Mouse (Mus musculus) gastrocnemius, adult 8-10 months (tissue): ENCODE results near the gene Entpd2. TPM values are rescaled to one million over a fixed set of nuclear protein-coding genes. Genes with fewer than 3 reads are reported as not detected.

ENCODE experiments used
- DNase-seq, 2 experiments: peaks; one replicate each; pipeline ENCODE4 v3.0.0; 2022; ENCODE audit warnings: low spot score in 2 of 2
- total RNA-seq, 4 experiments: library from RNA; stranded (reverse); gene quantifications; 2 replicates each; pipeline ENCODE4 v1.2.4; 2022

Gene Entpd2
- total RNA-seq = 1 to 10 TPM; 3.8 to 8.0 (median 6.2) TPM

GRCm38 (mm10) chr2:25395721-25396596, at the start of gene Entpd2:
Entpd2 (plus strand) TSS chr2:25395874.
- DNase-seq = no peak

GRCm38 (mm10) chr2:25348162-25348561, 47.5 kb upstream of the Entpd2 start:
- DNase-seq = no peak

GRCm38 (mm10) chr2:25349499-25349898, 46.2 kb upstream of the Entpd2 start:
- DNase-seq = no peak

- no peak for DNase-seq
Measured at GRCm38 (mm10) chr2:25350701-25351100, 45.0 kb upstream of the Entpd2 start.

GRCm38 (mm10) chr2:25354211-25354610, 41.5 kb upstream of the Entpd2 start:
- DNase-seq = no peak

GRCm38 (mm10) chr2:25355419-25356066, 40.1 kb upstream of the Entpd2 start:
- DNase-seq = no peak

- peak; percentile 72 to 74 for DNase-seq
Measured at GRCm38 (mm10) chr2:25356208-25357079, 39.2 kb upstream of the Entpd2 start, which contains the start of gene Dpp7. Dpp7 (minus strand) TSS chr2:25356359.

GRCm38 (mm10) chr2:25359848-25360247, 35.8 kb upstream of the Entpd2 start:
- DNase-seq = no peak

GRCm38 (mm10) chr2:25363478-25364178, 32.0 kb upstream of the Entpd2 start:
- no peak for DNase-seq

GRCm38 (mm10) chr2:25364313-25364712, 31.4 kb upstream of the Entpd2 start:
- DNase-seq = no peak

- DNase-seq = no peak
Measured at GRCm38 (mm10) chr2:25364761-25365090, 30.9 kb upstream of the Entpd2 start.

GRCm38 (mm10) chr2:25365091-25365761, 30.4 kb upstream of the Entpd2 start, which contains the start of gene Uap1l1:
Uap1l1 (minus strand) TSS chr2:25365682.
- DNase-seq = peak; percentile 67 to 80

- no peak for DNase-seq
Measured at GRCm38 (mm10) chr2:25369996-25370395, 25.7 kb upstream of the Entpd2 start.

- peak; percentile 53 to 66 for DNase-seq
Measured at GRCm38 (mm10) chr2:25371764-25372643, 23.7 kb upstream of the Entpd2 start, which contains the start of gene Sapcd2. Sapcd2 (plus strand) TSS chr2:25372321.

- DNase-seq = no peak
Measured at GRCm38 (mm10) chr2:25372644-25373391, 22.9 kb upstream of the Entpd2 start.

GRCm38 (mm10) chr2:25373431-25373830, 22.2 kb upstream of the Entpd2 start:
- no peak for DNase-seq

- no peak for DNase-seq
Measured at GRCm38 (mm10) chr2:25376589-25376988, 19.1 kb upstream of the Entpd2 start.

GRCm38 (mm10) chr2:25384492-25384891, 11.2 kb upstream of the Entpd2 start:
- DNase-seq = no peak

- no peak for DNase-seq
Measured at GRCm38 (mm10) chr2:25391266-25391665, 4.4 kb upstream of the Entpd2 start.
